Mouse (Mus musculus): ENCODE results near the gene Tkfc.

- TF ChIP-seq POLR2A (IDR thresholded peaks at IDR 0.05; ENCODE audit: control insufficient read depth, extremely low read depth, insufficient read depth, low read length, poor library complexity), result no peak
- TF ChIP-seq CTCF (IDR thresholded peaks at IDR 0.05; ENCODE audit: borderline replicate concordance, control insufficient read depth, extremely low read depth, insufficient read depth, low read length, poor library complexity), result no peak
Observed at GRCm38 (mm10) chr19:10637840-10638239, 32.4 kb upstream of the Tkfc start.

Data from thymus, adult 2 months (tissue).